Mouse (Mus musculus): ENCODE data around the gene Dnase1l2.
"Not testable (repeated sequence)": the region's sequence is repeated elsewhere in the genome, so short reads cannot be mapped to it uniquely, and the experiment has no call there.

Gene Dnase1l2

GRCm38 (mm10) chr17:24472512-24472911, 29.6 kb upstream of the Dnase1l2 start:
- no peak for DNase-seq (ENCODE audit: low read depth, low spot score)

- peak; percentile 26 for DNase-seq (ENCODE audit: low read depth, low spot score)
These were observed 28.0 kb upstream of the Dnase1l2 start for GRCm38 (mm10) chr17:24470701-24471527.

GRCm38 (mm10) chr17:24469910-24470602, 27.2 kb upstream of the Dnase1l2 start, which contains the start of the genes E4f1 and Pgp:
Gene E4f1, minus strand, starts transcription at chr17:24470313.
Gene Pgp, plus strand, starts transcription at chr17:24470392.
- DNase-seq (ENCODE audit: low read depth, low spot score) = peak; percentile 99

- no peak for DNase-seq (ENCODE audit: low read depth, low spot score)
These were observed 26.5 kb upstream of the Dnase1l2 start for GRCm38 (mm10) chr17:24469336-24469909.

- DNase-seq (ENCODE audit: low read depth, low spot score) = no peak
These were observed 25.8 kb upstream of the Dnase1l2 start for GRCm38 (mm10) chr17:24468636-24469246.

- no peak for DNase-seq (ENCODE audit: low read depth, low spot score)
These were observed 20.6 kb upstream of the Dnase1l2 start for GRCm38 (mm10) chr17:24463374-24464133.

- DNase-seq (ENCODE audit: low read depth, low spot score) = no peak
These were observed 20.0 kb upstream of the Dnase1l2 start for GRCm38 (mm10) chr17:24462932-24463331.

GRCm38 (mm10) chr17:24461580-24461979, 18.7 kb upstream of the Dnase1l2 start:
- DNase-seq (ENCODE audit: low read depth, low spot score) = no peak

- DNase-seq (ENCODE audit: low read depth, low spot score) = not testable (repeated sequence)
These were observed 12.8 kb upstream of the Dnase1l2 start for GRCm38 (mm10) chr17:24455523-24456206.

GRCm38 (mm10) chr17:24454756-24455522, 12.0 kb upstream of the Dnase1l2 start:
- DNase-seq (ENCODE audit: low read depth, low spot score) = peak; percentile 99

GRCm38 (mm10) chr17:24454218-24454755, 11.4 kb upstream of the Dnase1l2 start:
- DNase-seq (ENCODE audit: low read depth, low spot score) = no peak

- DNase-seq (ENCODE audit: low read depth, low spot score) = no peak
These were observed 10.5 kb upstream of the Dnase1l2 start for GRCm38 (mm10) chr17:24453372-24453771.

- no peak for DNase-seq (ENCODE audit: low read depth, low spot score)
These were observed 8.3 kb upstream of the Dnase1l2 start for GRCm38 (mm10) chr17:24451220-24451619.

GRCm38 (mm10) chr17:24449507-24449906, 6.6 kb upstream of the Dnase1l2 start:
- no peak for DNase-seq (ENCODE audit: low read depth, low spot score)

- DNase-seq (ENCODE audit: low read depth, low spot score) = no peak
These were observed 3.7 kb upstream of the Dnase1l2 start for GRCm38 (mm10) chr17:24446590-24446989.

GRCm38 (mm10) chr17:24443409-24443808, 504 bp upstream of the Dnase1l2 start:
- DNase-seq (ENCODE audit: low read depth, low spot score) = no peak

GRCm38 (mm10) chr17:24442107-24442506, 798 bp downstream of the Dnase1l2 start:
- DNase-seq (ENCODE audit: low read depth, low spot score) = no peak

GRCm38 (mm10) chr17:24441148-24441547, 1.8 kb downstream of the Dnase1l2 start:
- no peak for DNase-seq (ENCODE audit: low read depth, low spot score)

GRCm38 (mm10) chr17:24440377-24440776, 2.5 kb downstream of the Dnase1l2 start:
- no peak for DNase-seq (ENCODE audit: low read depth, low spot score)

GRCm38 (mm10) chr17:24437016-24437415, 5.9 kb downstream of the Dnase1l2 start:
- peak; percentile 57 for DNase-seq (ENCODE audit: low read depth, low spot score)

Data from mesoderm, embryonic 11.5 days (tissue).